Mouse (Mus musculus): ENCODE results near the gene Cst9.

DNA sequence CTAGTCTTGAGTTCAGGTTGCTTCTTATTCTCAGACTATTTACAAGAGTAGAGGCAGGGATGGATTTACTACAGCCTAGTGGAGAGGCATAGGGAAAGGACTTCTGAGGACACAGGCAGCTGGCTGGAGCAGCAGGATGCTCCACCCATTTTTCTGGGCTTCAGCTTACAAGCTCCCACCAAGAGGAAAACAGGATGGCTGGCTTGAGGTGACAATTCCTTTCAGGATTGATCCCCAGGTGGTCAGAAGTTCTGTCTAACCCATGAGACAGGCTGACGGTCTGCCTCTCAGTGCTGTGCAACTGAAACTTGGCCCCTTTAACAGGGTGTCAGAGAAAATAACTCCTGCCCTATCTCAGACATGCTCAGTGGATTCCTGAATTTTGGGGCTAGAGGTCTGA is 44.3 kb downstream of the Cst9 start:
- TF ChIP-seq POLR2AphosphoS2 (IDR thresholded peaks at IDR 0.05; ENCODE audit: insufficient read length, low read depth) (no peak), POLR2A (IDR thresholded peaks at IDR 0.05; ENCODE audit: insufficient read length, low read depth) (no peak)

Measured in myocyte (in vitro differentiated cells).